Mouse (Mus musculus) bone marrow macrophage, adult 2 months (primary cell): ENCODE data around the gene Wfdc18.

Experiments
- CTCF ChIP-seq: IDR thresholded peaks from 2 replicates; pipeline ENCODE4 v1.5.1; 2012; ENCODE audit warnings: low read depth, mild to moderate bottlenecking, low read length, moderate library complexity
- POLR2A ChIP-seq: IDR thresholded peaks from 2 replicates; pipeline ENCODE4 v1.6.1; 2012; ENCODE audit warnings: mild to moderate bottlenecking, low read depth, low read length, borderline replicate concordance

DNA sequence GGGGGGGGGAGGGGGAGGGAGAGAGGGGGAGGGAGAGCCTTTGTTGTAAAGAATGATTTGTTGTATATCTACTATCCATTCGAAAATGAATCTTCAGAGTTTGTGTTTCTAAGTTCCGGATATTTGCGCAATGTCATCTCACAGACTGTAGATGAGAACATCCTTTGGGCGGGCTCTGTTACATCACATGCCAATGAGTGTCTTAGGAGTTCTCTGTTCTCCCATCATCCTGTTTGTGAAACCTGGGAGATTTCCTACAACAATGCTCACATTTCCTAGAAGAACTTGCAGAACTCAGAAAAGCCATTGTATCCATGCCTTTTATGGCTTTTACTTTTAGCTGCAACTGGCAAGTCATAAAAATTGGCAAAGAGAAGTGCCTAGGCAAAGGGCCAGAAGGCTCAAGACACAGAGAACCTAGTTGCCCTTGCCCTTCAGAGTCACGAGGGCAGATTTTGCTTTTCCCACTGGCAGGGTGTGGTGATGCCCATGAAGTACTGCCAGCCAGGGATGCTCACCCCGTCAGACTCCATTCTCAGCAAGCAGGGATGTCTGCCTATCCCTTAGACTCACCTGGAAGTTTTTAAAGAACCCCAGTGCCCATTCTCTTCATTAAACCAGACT lies 8.3 kb downstream of the Wfdc18 start:
- TF ChIP-seq CTCF (no peak), POLR2A (no peak)
